Mouse (Mus musculus) heart, adult 2 months (tissue): ENCODE measurements around the gene Zfp282.

Experiments
- CTCF ChIP-seq: fragments of 200-600 bp; IDR thresholded peaks from 2 replicates; pipeline ENCODE4 v1.8.1; 2022; ENCODE audit warnings: antibody characterized with exemption, mild to moderate bottlenecking, moderate library complexity
- POLR2A ChIP-seq: fragments of 200-500 bp; IDR thresholded peaks from 2 replicates; pipeline ENCODE4 v1.6.1; 2011; ENCODE audit warnings: mild to moderate bottlenecking, low read depth, low read length, control low read depth; ENCODE audit not compliant: insufficient read depth

- TF ChIP-seq POLR2A (no peak), CTCF (peak; percentile 68)
These were observed 48.1 kb upstream of the Zfp282 start for GRCm38 (mm10) chr6:47828950-47829349.
